Mouse (Mus musculus): ENCODE measurements around the gene Brip1.
"Not testable (repeated sequence)": the region's sequence is repeated elsewhere in the genome, so short reads cannot be mapped to it uniquely, and the experiment has no call there.

Brip1 gene

DNA sequence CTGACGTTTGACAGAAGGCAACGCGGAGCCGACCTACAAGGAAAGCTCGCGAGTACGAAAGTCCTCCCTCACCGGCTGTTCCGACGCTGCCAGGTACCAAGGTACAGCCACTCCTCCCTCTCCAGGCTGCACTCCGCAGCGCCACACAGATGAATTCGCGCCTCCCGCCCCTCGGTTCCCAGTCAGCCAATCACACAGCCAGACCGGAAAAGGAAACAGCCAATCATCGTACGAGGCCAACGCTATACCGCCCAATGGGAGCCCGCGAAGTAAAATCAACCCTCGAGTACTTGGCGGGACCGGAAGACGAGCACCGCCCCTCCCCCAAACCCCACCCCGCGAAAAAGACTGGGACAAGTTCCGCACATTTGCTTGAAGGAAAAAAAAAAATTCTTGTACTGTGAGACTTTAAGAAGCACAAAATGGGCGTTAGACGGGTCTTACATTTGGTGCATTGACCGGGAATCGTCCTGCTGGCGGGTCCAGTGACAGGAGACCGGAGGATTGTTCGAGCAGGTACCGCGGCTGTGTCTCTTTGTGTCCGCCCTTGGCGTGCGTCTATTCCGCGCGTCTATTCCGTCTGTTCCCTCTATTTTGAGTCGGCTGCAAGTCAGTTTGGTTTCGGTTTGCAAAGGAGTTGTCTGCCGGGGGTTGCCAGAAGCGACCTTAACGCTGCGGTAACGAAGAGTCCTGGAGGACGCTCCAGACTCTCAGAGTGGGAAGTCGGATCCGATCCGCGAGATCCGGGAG lies at the start of gene Brip1:
Gene Brip1, minus strand, starts transcription at position 157 of the 750 bp plus-strand sequence.
- peak; percentile 93 for DNase-seq (ENCODE audit: extremely low spot score, low spot score)

DNA sequence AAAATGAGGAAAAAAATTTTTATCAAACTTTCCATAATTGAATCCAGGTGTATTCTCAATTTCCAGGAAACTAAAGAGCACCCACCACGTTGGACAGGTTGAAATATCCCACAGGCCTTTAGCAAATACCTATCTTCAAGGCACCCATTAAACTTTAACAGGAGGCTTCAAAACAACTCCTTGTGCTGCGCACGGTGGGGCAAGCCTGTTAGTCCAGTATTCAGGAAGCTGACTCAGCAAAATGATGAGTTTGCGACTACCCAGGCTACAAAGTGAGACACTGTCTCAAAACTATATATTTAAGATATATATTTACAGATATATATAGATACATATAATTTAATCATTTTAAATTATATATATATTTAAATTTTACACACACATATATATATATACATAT lies 31.5 kb upstream of the Brip1 start:
- DNase-seq (ENCODE audit: extremely low spot score, low spot score): no peak

DNA sequence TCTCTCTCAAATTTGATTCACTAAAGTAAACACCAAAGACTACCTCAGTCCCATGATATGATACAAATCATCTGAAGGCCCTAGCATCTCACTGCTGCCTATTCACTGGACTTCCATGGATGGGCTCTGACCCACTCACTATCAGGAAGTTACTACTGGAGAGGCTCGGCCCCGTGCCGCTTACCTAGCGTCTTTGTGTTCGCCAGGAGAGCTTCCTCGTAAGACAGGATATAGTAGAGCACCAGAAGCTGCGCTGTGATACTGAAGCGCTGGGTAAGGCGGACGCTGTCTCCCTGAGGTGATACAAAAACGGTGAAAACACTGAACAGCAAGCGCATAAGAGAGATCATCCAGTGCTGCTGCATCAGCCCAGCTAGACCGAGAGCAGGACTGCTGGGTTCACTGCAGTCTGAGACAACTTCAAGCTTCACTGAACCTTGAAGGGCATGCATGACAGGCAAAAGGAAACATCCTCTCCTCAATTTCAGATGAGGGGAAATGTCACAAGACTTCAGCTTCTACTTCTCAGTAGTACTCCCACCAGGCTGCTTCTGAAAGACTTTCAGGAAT lies 30.9 kb upstream of the Brip1 start:
- DNase-seq (ENCODE audit: extremely low spot score, low spot score): no peak

DNA sequence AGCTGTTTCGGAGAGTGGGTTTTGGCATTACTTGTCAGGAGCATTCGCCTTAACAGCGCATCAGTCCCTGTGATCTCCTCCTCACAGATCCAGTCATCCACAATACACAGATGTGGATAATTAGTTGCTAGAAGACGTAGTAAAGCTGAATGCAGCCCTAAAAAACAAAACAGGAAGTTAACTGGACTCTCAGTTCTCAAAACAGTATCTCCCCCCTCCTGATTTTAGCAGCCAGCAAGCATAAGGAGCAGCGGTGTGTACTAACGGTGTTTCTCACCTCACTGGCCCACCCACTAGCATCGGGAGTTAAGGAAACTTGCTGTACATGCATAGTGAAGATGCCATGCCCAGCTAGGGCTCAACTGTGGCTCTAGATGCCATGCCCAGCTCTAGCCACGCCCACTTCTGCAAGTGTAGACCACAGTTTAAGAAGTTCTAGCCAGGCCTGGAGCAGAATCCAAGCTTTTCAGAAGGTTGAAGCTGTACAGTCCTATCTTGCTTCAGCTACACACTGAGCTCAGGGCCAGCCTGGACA lies 25.7 kb upstream of the Brip1 start:
- DNase-seq (ENCODE audit: extremely low spot score, low spot score): no peak

DNA sequence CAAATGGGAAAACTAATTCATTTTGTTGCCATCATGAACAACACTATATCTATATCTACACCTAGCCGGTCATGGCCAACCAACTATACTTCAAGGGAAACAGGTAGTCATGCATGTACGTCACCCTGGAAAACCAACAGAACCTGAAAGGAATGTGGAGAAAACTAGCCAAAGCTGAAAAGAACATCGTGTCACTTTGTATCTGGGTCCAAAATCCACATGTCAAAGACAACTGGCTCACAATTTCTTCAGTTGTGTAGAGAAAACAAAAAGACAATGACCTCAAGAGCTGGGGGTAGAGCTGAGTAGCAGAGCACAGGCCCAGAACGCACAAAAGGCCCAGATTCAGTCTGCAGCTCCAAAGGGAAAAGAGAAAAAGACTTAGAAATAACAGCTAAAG lies 24.8 kb upstream of the Brip1 start:
- no peak for DNase-seq (ENCODE audit: extremely low spot score, low spot score)

DNA sequence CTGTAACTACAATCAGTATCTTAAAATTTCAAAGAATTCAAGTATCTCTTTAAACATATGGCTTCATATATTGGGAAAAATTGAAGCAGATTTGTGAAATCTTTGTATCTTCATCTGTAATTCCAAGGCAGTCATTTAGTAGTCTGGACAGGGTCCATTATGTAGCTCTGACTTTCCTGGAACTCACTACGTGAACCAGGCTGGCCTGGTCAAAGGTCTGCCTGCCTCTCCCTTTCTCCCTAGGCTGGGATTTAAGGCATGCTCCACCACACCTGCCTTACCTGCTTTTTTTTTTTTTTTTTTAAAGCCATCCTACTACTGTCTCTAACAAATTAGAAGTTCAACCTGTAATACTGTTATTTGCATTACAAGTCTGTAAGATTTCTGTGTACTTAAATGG lies 10.8 kb upstream of the Brip1 start:
- no peak for DNase-seq (ENCODE audit: extremely low spot score, low spot score)

DNA sequence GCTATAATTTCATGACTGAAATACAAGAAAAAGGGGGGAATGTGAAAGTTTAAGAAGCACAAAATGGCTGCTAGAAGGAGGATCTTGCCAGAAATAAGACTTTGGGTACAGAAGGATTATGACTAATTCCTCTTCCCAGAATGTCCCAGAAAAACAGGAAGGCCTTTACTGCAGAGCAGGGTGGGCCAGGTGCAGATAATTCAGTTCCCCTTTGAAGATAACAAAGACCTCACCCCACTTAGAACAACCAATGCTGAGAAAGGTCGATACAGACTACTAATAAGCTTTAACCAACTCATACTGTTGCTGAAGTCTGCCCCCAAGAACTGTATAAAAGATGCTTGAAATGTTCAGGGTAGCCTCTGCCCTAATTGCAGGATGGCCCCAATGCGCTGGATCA lies 8.1 kb upstream of the Brip1 start:
- no peak for DNase-seq (ENCODE audit: extremely low spot score, low spot score)

DNA sequence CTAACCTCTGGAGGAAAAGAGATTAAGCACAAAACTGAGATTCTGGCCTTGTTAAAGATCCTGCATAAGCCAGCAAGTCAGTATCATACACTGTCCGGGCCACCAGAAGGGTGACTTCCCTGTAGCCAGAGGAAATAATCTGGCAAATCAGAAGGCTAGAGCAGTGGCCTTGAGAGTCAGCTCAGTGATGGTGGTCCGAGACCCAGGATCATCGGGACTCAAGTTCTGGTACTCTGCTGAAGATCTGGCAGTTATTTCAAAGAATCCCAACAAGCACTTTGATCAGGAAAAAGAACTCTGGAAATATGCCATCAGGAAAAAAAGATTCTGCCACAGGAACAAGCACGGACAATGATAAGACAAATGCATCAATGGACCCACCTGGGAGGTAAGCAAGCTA lies 4.9 kb upstream of the Brip1 start:
- DNase-seq (ENCODE audit: extremely low spot score, low spot score): no peak

DNA sequence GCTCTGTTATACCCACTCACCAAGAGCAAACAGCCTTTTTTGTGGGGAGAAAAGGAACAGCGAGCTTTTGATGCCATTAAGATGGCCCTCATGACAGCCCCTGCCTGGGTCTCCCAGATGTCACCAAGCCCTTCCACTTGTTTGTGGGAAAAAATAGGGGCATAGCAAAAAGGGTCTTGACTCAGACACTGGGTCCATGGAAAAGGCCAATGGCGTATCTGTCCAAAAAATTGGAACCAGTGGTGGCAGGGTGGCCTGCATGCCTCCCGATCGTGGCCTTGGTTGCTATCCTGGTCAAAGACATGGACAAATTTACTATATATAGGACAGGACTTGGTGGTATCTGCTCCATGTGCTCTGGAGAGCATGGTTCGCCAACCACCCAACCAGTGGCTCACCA lies 4.0 kb upstream of the Brip1 start:
- no peak for DNase-seq (ENCODE audit: extremely low spot score, low spot score)

DNA sequence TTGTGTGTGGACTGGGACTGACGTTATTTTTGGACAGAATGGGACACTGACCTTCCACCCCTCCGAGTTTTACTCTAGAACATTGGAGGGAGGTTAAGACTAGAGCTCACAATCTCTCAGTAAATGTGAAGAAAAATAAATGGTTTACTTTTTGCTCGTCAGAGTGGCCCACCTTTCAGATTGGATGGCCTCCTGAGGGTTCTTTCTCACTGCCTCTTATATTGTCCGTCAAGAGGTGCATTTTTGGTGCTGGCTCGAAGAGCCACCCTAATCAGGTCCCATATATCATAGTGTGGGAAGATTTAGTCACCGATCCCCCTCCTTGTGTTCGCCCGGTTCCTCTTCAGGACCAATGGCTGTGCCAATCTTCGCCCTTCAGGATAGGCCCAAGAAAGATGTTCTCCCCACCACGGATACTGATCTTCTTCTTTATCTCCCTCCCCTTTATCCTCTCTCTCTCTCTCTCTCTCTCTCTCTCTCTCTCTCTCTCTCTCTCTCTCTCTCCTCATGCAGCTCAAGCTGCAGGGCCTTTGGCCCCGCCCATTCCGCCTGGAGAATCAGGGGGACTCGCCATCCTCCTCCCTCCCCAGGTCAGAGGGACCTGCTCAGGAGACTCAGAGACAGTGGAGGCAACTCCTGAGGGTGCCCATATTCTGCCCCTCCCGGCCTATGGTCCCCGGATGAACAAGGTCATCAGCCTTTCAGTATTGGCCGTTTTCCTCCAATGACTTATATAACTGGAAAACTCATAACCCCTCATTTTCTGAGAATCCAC lies 1.1 kb upstream of the Brip1 start:
- no peak for DNase-seq (ENCODE audit: extremely low spot score, low spot score)

DNA sequence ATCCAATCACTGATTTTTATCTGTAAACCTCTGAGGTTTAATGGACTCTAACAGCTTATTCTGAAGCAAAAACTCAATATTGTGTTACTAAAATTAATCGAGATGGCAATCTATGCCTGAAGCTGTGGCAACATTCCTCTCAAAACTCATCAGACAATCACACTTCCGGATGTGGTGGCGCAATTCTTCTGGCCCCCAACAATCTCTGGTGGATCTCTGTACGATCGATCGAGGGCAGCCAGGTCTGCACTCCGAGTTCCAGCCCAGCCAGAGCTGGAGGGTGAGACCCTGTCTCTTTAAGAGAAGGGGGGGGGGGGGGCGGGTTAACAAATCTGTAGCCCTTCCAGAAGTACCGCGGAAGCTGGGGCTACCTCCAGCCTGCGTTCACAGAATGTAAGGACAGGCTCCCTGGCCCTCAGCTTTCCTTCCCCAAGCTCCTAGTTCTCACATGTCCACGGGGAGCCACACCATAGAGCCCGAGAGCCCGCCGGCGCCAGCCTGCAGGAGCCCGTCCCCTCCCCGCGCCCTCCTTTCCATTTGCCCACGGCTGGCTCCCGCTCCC lies 452 bp downstream of the Brip1 start:
- DNase-seq (ENCODE audit: extremely low spot score, low spot score): no peak

DNA sequence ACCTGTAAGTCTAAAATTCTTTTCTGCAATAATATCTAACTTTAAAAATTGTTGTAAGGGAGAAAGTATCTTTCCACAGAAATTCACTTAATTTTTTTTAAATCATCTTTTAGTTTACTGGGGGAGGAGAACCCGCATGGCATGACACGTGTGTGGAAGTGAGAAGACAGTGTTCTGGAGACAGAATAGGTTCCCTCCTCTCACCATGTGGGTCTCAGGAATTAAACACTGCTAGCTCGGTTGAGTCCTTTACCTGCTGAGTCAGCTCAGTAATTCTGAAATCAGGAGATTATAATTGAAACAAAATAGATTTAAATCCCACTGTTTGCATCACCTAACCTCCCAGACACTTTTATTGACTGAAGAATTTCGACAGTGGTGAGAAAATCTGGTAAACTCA lies 1.3 kb downstream of the Brip1 start:
- no peak for DNase-seq (ENCODE audit: extremely low spot score, low spot score)

DNA sequence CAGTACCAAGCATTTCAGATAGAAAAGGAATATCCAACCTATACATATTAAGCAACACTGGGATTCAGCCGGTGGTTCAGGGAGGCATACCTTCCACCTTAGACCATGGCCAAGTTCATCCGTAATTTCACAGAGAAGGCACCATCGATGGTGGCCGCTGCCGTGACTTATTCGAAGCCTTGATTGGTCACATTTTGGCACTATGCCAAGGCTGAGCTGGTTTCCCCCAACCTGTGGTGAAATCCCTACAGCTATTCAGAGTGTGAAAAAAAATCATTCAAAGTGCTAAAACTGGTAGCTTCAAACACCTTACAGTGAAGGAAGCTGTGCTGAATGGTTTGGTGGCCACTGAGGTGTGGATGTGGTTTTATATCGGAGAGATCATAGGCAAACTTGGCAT lies 15.8 kb downstream of the Brip1 start:
- DNase-seq (ENCODE audit: extremely low spot score, low spot score): not testable (repeated sequence)

DNA sequence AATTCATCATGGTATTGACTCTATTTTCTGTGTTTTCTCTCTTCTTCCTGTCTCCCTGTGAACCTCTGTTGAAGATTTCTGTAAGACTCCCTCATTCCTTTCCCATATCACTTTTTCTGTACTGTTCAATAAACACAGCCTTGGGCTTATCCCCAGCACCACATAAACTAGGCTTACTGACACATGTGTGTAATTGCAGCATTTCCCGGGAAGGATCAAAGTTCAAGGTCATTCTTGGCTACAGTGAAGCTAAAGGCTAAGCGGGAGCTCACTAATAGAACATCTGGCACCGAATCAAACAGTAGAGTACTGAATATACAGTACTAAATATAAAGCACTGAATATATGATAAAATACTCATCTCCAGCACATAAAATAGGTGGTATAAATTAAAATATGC lies 25.2 kb downstream of the Brip1 start:
- DNase-seq (ENCODE audit: extremely low spot score, low spot score): no peak

DNA sequence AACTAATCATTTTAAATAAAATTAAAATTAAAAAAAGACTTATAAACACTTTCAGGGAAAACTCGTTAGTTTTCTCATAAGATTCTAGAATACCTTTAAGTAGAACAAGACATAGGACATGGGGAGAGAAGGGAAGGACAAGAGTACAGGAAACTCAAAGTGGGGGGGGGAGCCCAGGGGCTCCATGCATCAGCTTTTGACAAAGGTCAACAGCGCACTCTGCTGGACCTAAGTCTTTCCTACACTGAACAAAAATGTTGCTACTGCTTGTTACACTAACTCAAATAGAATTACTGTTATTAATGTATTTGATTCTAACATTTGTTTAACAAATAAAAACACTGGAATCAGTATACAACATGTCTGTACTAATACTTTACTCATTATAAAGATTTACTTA lies 26.8 kb downstream of the Brip1 start:
- peak; percentile 27 for DNase-seq (ENCODE audit: extremely low spot score, low spot score)

DNA sequence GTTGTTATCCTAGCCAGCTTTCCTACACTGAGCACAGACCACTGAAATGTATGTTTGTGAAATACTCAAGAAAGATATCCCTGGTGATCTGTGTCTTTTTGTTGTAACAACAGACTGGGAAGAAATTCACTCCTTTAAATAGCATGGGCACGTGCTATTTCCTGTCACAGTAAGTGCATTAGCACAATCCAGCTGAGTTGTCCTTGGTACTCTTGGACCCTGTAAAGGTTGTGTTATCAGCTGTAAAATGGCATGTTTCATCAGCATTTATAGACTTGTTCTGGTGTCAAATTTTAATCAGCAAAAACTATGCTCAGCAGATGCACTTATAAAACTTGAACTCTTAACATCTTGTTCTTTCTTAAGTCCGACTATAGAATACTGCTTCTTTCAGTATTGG lies 30.2 kb downstream of the Brip1 start:
- no peak for DNase-seq (ENCODE audit: extremely low spot score, low spot score)

DNA sequence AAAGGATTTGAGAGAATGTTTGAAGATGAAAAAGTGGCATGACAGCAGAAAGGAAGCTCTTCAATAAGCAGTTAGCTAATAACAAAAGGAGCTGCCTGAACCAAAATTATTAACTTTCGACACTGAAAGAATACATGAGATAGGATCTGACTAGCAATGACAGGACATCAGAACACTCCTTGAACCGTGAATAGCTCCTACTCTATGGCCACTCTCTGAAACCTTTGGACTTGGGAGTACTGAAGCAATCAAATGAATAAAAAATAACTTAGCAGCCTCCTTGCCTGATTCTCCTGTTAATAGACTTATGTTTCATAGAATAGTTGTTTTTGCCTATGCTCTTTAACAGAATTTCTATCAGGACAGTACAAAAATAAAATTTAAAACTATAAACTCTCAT lies 40.7 kb downstream of the Brip1 start:
- DNase-seq (ENCODE audit: extremely low spot score, low spot score): no peak

DNA sequence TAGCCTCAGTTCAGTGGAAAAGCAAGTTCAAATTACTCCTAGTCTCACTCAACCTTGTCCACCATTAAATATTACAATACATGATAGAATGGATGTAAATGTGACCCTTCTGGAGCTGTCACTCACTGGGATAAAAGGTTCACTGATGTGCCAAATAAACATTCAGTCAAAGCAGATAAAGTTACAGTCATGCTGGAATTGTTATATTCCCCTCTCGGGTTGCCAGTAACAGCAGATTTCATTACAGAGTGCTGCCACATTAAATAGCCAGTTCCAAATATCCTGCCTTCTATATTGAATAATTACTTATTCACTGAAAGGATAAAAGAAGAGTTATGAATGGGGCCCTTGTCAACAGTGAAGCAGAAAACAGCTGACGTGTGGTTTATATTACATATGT lies 42.0 kb downstream of the Brip1 start:
- DNase-seq (ENCODE audit: extremely low spot score, low spot score): no peak

DNA sequence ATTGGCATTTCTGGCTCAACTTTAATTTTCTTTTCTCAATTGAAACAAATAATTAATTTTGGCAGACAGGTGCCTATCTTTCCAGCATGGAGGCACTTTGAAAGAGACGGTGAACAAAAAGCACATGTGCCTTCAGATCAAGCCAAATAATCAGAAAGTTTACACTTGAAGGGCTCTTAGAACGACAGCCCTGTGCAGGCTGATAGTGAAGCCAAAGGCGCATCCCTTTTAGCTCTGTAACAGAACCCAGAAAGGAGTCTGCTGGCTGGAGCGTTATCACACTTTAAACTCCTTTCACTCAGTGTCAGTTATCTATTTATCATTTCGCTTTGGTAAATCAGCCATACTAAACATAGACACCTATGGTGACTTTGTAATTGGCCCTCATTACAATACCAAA lies 45.4 kb downstream of the Brip1 start:
- no peak for DNase-seq (ENCODE audit: extremely low spot score, low spot score)

DNA sequence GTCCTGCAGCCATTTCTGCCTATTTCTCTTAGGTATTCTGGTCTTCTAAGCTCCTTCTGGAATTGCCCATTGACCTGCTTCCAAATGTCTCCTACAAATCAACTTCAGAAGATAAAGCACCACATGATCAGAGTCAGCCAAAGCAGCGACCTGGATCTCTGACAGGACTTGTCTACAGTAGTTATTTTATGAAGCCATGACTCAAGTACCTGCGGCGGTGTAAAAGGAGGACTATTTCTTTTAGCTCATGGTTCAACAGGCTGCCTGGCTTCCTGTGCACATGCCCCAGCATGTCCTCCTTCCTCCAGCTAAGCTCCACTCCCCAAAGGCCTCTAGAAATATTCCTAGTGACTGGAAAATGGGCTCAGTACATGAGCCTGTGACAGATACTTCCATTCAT lies 69.7 kb downstream of the Brip1 start:
- DNase-seq (ENCODE audit: extremely low spot score, low spot score): no peak

DNA sequence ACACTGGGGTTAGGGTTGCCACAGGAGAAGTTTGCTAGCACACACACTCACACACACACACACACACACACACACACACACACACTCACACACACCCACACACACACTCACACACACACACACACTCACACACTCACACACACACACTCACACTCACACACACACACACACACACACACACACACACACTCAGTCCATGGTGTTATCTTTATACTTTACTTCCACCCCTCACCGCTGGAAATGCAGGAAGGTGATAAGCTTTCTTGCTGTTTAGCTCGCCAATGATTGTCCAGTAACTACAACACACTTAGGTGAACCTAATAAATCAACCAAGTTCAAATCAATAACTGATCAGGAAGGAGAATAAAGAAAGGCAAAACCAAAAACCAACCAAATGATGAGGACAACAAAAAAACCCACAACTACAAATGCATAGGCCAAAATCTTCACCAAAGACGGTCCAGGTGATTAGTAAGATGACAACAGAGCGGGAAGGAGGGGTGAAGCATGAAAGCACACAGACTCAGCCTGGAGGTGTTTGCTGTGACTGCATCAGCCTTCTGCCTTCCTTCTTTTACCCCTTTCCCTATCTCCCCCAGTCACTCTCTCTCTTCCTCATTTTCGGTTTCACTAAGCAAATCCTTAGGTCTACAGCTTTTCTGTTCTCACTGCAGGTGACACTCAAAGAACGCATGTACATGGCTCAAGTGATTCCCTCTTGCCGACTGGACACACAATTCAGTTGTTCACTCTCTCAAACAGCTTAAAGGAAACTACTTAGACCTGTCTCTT lies 83.7 kb downstream of the Brip1 start:
- DNase-seq (ENCODE audit: extremely low spot score, low spot score): no peak
